Mouse (Mus musculus): ENCODE measurements around the gene Ublcp1.

- no peak for TF ChIP-seq CTCF (IDR thresholded peaks at IDR 0.05; ENCODE audit: low read depth)
- no peak for TF ChIP-seq EP300 (optimal IDR thresholded peaks at IDR 0.05)
Observed at GRCm38 (mm10) chr11:44516362-44516761, 46.1 kb upstream of the Ublcp1 start.
